In the genomic region with DNA sequence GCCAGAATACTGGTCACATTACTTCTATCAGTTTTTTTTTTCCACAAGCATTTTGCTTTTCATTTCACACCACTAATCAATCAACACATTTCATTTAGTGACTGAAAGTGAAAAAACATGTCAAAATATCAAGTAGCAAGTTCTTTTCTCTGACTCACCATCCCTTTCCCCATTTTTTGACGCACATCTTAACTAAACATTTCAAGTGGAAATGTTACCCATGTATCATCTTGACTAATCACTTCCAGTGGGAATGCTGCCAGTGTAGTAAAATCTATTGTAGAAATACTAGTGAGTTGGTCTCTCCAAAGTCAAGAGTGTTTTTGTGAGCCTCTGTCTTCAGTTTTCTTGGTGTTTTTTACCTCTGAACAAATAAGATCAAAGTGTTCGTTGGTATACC, we compare ENCODE assay signal across 28 mouse cellular contexts.
DNase-seq lines count a peak whose midpoint lies in the region; ATAC-seq and TF ChIP-seq lines count a peak whose summit lies in the region.
"Had no signal": no experiment of that assay in that cellular context is flagged by ENCODE, and none has a peak within 500 bp of the region (broad histone marks: within the 10 kb centered on the region; RNA-seq: fewer than 3 reads in every experiment).

No protein-coding gene starts in this region.

- H3K4me1 ChIP-seq in limb, embryonic 14.5 days (ENCODE audit: control insufficient read depth, insufficient read depth, low read length): no peaks in the 10 kb centered on the region
- no peaks in the 10 kb centered on the region for H3K4me1 ChIP-seq in limb, embryonic 10.5 days
- H3K4me1 ChIP-seq: embryonic facial prominence, embryonic 12.5 days; forebrain, embryonic 13.5 days; heart, embryonic 12.5 days; hindbrain, embryonic 12.5 days; limb, embryonic 12.5 days; liver, embryonic 12.5 days; lung, embryonic 15.5 days had no signal

- no peaks in the 10 kb centered on the region for H3K36me3 ChIP-seq in limb, embryonic 14.5 days (ENCODE audit: control insufficient read depth, insufficient read depth, low read length)
- no peaks in the 10 kb centered on the region for H3K36me3 ChIP-seq in limb, embryonic 10.5 days
- H3K36me3 ChIP-seq in C2C12 (ENCODE audit: control insufficient read depth, insufficient read depth): no peaks in the 10 kb centered on the region
- H3K36me3 ChIP-seq: embryonic facial prominence, embryonic 12.5 days; G1E; heart, embryonic 12.5 days; hindbrain, embryonic 12.5 days; limb, embryonic 12.5 days; liver, embryonic 12.5 days; lung, embryonic 15.5 days had no signal

- no peaks in the 10 kb centered on the region for H3K9me3 ChIP-seq in limb, embryonic 14.5 days (ENCODE audit: control insufficient read depth, low read length)
- H3K9me3 ChIP-seq in limb, embryonic 10.5 days (replicated peaks): no peaks in the 10 kb centered on the region
- H3K9me3 ChIP-seq: embryonic facial prominence, embryonic 12.5 days; forebrain, embryonic 13.5 days; G1E; heart, embryonic 12.5 days; hindbrain, embryonic 12.5 days; limb, embryonic 12.5 days; liver, embryonic 12.5 days; lung, embryonic 15.5 days had no signal

- no peaks in the 10 kb centered on the region for H3K79me2 ChIP-seq in C2C12 (ENCODE audit: control insufficient read depth, insufficient read depth)

- no peak overlapping the region for H3ac ChIP-seq in C2C12 (ENCODE audit: control insufficient read depth, insufficient read length, low read depth)

- 78% methylated on average over 2 of the region's 2 CpGs for WGBS in limb, embryonic 14.5 days
- 85% methylated on average over 2 of the region's 2 CpGs for WGBS in limb, embryonic 10.5 days

- ATAC-seq in limb, embryonic 14.5 days (ENCODE audit: low FRiP score, low read depth): no peak
- no peak for ATAC-seq in granulocyte monocyte progenitor cell, adult 5-6 weeks (replicated peaks; ENCODE audit: poor library complexity, severe bottlenecking)
- ATAC-seq: activated CD4-positive, CD25-positive, alpha-beta regulatory T cell, adult 4 months; forebrain, embryonic 13.5 days; intestine, postnatal 0 days; liver, embryonic 12.5 days; midbrain, embryonic 16.5 days had no signal

- no peak for TF ChIP-seq CTCF in C2C12 (IDR thresholded peaks at IDR 0.05; ENCODE audit: control insufficient read depth, insufficient read depth, insufficient read length)

- H3K27ac ChIP-seq in limb, embryonic 14.5 days (replicated peaks; ENCODE audit: low read depth, low read length): no peak overlapping the region
- H3K27ac ChIP-seq in limb, embryonic 10.5 days: no peak overlapping the region
- H3K27ac ChIP-seq: embryonic facial prominence, embryonic 12.5 days; forebrain, embryonic 13.5 days; hindbrain, embryonic 12.5 days; layer of hippocampus, adult 2 months; limb, embryonic 12.5 days; liver, embryonic 12.5 days; lung, embryonic 15.5 days had no signal

- TF ChIP-seq POLR2A in limb, embryonic 14.5 days (IDR thresholded peaks at IDR 0.05; ENCODE audit: borderline replicate concordance, extremely low read depth, insufficient read depth, insufficient read length): no peak

- no peaks in the 10 kb centered on the region for H3K27me3 ChIP-seq in limb, embryonic 14.5 days (ENCODE audit: control insufficient read depth, insufficient read depth, low read length)
- no peaks in the 10 kb centered on the region for H3K27me3 ChIP-seq in limb, embryonic 10.5 days (ENCODE audit: low read depth, poor library complexity, severe bottlenecking)
- H3K27me3 ChIP-seq in C2C12 (ENCODE audit: control insufficient read depth, insufficient read depth, insufficient read length): no peaks in the 10 kb centered on the region
- H3K27me3 ChIP-seq: CH12.LX; embryonic facial prominence, embryonic 12.5 days; forebrain, embryonic 13.5 days; heart, embryonic 12.5 days; hindbrain, embryonic 12.5 days; limb, embryonic 12.5 days; liver, embryonic 12.5 days; lung, embryonic 15.5 days had no signal

- peak; percentile 7 for DNase-seq in embryo, embryonic 10.5 days (ENCODE audit: low spot score)
- DNase-seq in embryo, embryonic 10 days (ENCODE audit: low spot score): no peak
- peak; percentile 12 for DNase-seq in limb, embryonic 14.5 days (ENCODE audit: low spot score)
- DNase-seq in limb, embryonic 10.5 days (ENCODE audit: low spot score): no peak
- peak; percentile 2 for DNase-seq in lung, postnatal 14 days
- DNase-seq: cerebellum, adult 11 months; cerebellum, adult 9-11 months; gastrocnemius, postnatal 10 days; heart, adult 18-20 months; heart, postnatal 14 days; kidney, postnatal 14 days had no signal

- H3K79me3 ChIP-seq in C2C12 (ENCODE audit: low read depth): no peaks in the 10 kb centered on the region

- no peak overlapping the region for H3K4me3 ChIP-seq in limb, embryonic 14.5 days (replicated peaks; ENCODE audit: low read length)
- H3K4me3 ChIP-seq in limb, embryonic 10.5 days: no peak overlapping the region
- no peak overlapping the region for H3K4me3 ChIP-seq in C2C12 (ENCODE audit: insufficient read depth, poor library complexity, severe bottlenecking)
- H3K4me3 ChIP-seq: embryonic facial prominence, embryonic 12.5 days; erythroblast, embryonic 14.5 days; forebrain, embryonic 13.5 days; heart, embryonic 12.5 days; hindbrain, embryonic 12.5 days; layer of hippocampus, adult 2 months; limb, embryonic 12.5 days; liver, embryonic 12.5 days; lung, embryonic 15.5 days; myocyte had no signal

- H3K9ac ChIP-seq in limb, embryonic 14.5 days (ENCODE audit: low read depth, low read length, severe bottlenecking): no peak overlapping the region
- H3K9ac ChIP-seq: embryonic facial prominence, embryonic 12.5 days; forebrain, embryonic 13.5 days; heart, embryonic 12.5 days; hindbrain, embryonic 12.5 days; limb, embryonic 12.5 days; liver, embryonic 12.5 days; lung, embryonic 15.5 days had no signal

- no peak overlapping the region for H3K4me2 ChIP-seq in limb, embryonic 14.5 days (replicated peaks; ENCODE audit: low read depth, low read length, severe bottlenecking)
- H3K4me2 ChIP-seq: embryonic facial prominence, embryonic 12.5 days; forebrain, embryonic 13.5 days; heart, embryonic 12.5 days; hindbrain, embryonic 12.5 days; limb, embryonic 12.5 days; liver, embryonic 12.5 days; lung, embryonic 15.5 days had no signal

TF ChIP-seq in C2C12, 6 proteins besides CTCF, POLR2A, EP300 and RAD21:
- TF ChIP-seq CEBPB (IDR thresholded peaks at IDR 0.05; ENCODE audit: low read depth): peak; percentile 22
- TF ChIP-seq MYOD1 (IDR thresholded peaks at IDR 0.05; ENCODE audit: control insufficient read depth, insufficient read length, low read depth): no peak
- TF ChIP-seq FOSL1 (IDR thresholded peaks at IDR 0.05; ENCODE audit: insufficient read depth, low read length, poor library complexity, severe bottlenecking): peak; percentile 54

Comparison
In these comparisons a context has a peak if more than half of its experiments do, and no peak if none do; other contexts are left out.
1. DNase-seq: peak in embryo, embryonic 10.5 days (single experiment), limb, embryonic 14.5 days (single experiment) and lung, postnatal 14 days (single experiment); none in embryo, embryonic 10 days (single experiment) and limb, embryonic 10.5 days (single experiment).